Mouse (Mus musculus): ENCODE data around the gene Casc3.
"Not testable (repeated sequence)": the region's sequence is repeated elsewhere in the genome, so short reads cannot be mapped to it uniquely, and the experiment has no call there.

Casc3 gene

GRCm38 (mm10) chr11:98790631-98791205 is 14.0 kb upstream of the Casc3 start:
- DNase-seq (ENCODE audit: low spot score) = no peak

GRCm38 (mm10) chr11:98791448-98791847 is 13.3 kb upstream of the Casc3 start:
- DNase-seq (ENCODE audit: low spot score) = no peak

- no peak for DNase-seq (ENCODE audit: low spot score)
Measured at GRCm38 (mm10) chr11:98792081-98792480, 12.6 kb upstream of the Casc3 start.

GRCm38 (mm10) chr11:98794469-98795014 is 10.2 kb upstream of the Casc3 start:
- DNase-seq (ENCODE audit: low spot score) = no peak

GRCm38 (mm10) chr11:98795015-98795713 is 9.5 kb upstream of the Casc3 start, which contains the start of gene Msl1:
TSS of gene Msl1 (plus strand) at chr11:98795516.
- peak; percentile 87 for DNase-seq (ENCODE audit: low spot score)

GRCm38 (mm10) chr11:98795714-98796514 is 8.8 kb upstream of the Casc3 start:
- no peak for DNase-seq (ENCODE audit: low spot score)

- no peak for DNase-seq (ENCODE audit: low spot score)
Measured at GRCm38 (mm10) chr11:98796515-98797216, 8.0 kb upstream of the Casc3 start.

- no peak for DNase-seq (ENCODE audit: low spot score)
Measured at GRCm38 (mm10) chr11:98797306-98797705, 7.4 kb upstream of the Casc3 start.

- no peak for DNase-seq (ENCODE audit: low spot score)
Measured at GRCm38 (mm10) chr11:98797909-98798308, 6.8 kb upstream of the Casc3 start.

GRCm38 (mm10) chr11:98808417-98808816 is 3.7 kb downstream of the Casc3 start:
- no peak for DNase-seq (ENCODE audit: low spot score)

GRCm38 (mm10) chr11:98809457-98810290 is 5.0 kb downstream of the Casc3 start:
- DNase-seq (ENCODE audit: low spot score) = peak; percentile 98

- DNase-seq (ENCODE audit: low spot score) = no peak
Measured at GRCm38 (mm10) chr11:98810686-98811085, 6.0 kb downstream of the Casc3 start.

- DNase-seq (ENCODE audit: low spot score) = no peak
Measured at GRCm38 (mm10) chr11:98816706-98817239, 12.1 kb downstream of the Casc3 start.

- no peak for DNase-seq (ENCODE audit: low spot score)
Measured at GRCm38 (mm10) chr11:98820968-98821367, 16.3 kb downstream of the Casc3 start.

- not testable (repeated sequence) for DNase-seq (ENCODE audit: low spot score)
Measured at GRCm38 (mm10) chr11:98826071-98826470, 21.4 kb downstream of the Casc3 start.

GRCm38 (mm10) chr11:98827877-98828276 is 23.2 kb downstream of the Casc3 start:
- no peak for DNase-seq (ENCODE audit: low spot score)

GRCm38 (mm10) chr11:98829091-98829775 is 24.5 kb downstream of the Casc3 start:
- DNase-seq (ENCODE audit: low spot score) = no peak

- no peak for DNase-seq (ENCODE audit: low spot score)
Measured at GRCm38 (mm10) chr11:98829875-98830274, 25.2 kb downstream of the Casc3 start.

GRCm38 (mm10) chr11:98835296-98835695 is 30.6 kb downstream of the Casc3 start:
- DNase-seq (ENCODE audit: low spot score) = no peak

- no peak for DNase-seq (ENCODE audit: low spot score)
Measured at GRCm38 (mm10) chr11:98835725-98836124, 31.0 kb downstream of the Casc3 start.

Data from ovary, adult 18-20 months (tissue).